Mouse (Mus musculus) lung, embryonic 15.5 days (tissue): ENCODE results near the gene Poldip2. TPM values are rescaled to one million over a fixed set of nuclear protein-coding genes. Genes with fewer than 3 reads are reported as not detected.

Source experiments
- ATAC-seq: fragments of 200-750 bp; cut with Nextera tagmentation; 2 replicates; pipeline ENCODE4 v1.8.0; 2017; ENCODE audit warnings: moderate number of reproducible peaks, borderline replicate concordance; ENCODE audit not compliant: low FRiP score, low TSS enrichment; ENCODE audit errors: extremely low read depth
- H3K27ac ChIP-seq: fragments of 300-500 bp; sonication (generic); 2 replicates; pipeline ENCODE4 v1.5.1; 2015; ENCODE audit warnings: moderate library complexity, mild to moderate bottlenecking, inconsistent platforms
- H3K27me3 ChIP-seq: fragments of 300-500 bp; sonication (generic); 2 replicates; pipeline ENCODE4 v1.6.1; 2015; ENCODE audit warnings: inconsistent platforms
- H3K36me3 ChIP-seq: fragments of 300-500 bp; sonication (generic); 2 replicates; pipeline ENCODE4 v1.6.1; 2015; ENCODE audit warnings: inconsistent platforms
- H3K4me1 ChIP-seq: fragments of 300-500 bp; sonication (generic); 2 replicates; pipeline ENCODE4 v1.6.1; 2015; ENCODE audit warnings: inconsistent platforms
- H3K4me2 ChIP-seq: fragments of 300-500 bp; sonication (generic); 2 replicates; pipeline ENCODE4 v1.6.1; 2015; ENCODE audit warnings: inconsistent platforms, mild to moderate bottlenecking, moderate library complexity
- H3K4me3 ChIP-seq: fragments of 300-500 bp; sonication (generic); 2 replicates; pipeline ENCODE4 v1.5.1; 2015; ENCODE audit warnings: mild to moderate bottlenecking, inconsistent platforms
- H3K9ac ChIP-seq: fragments of 300-500 bp; sonication (generic); 2 replicates; pipeline ENCODE4 v1.6.1; 2015; ENCODE audit warnings: inconsistent platforms
- H3K9me3 ChIP-seq: fragments of 300-500 bp; sonication (generic); 2 replicates; pipeline ENCODE4 v1.6.1; 2016; ENCODE audit warnings: inconsistent platforms
- WGBS: fragments of 180-500 bp; shearing (Covaris S2); methylation state at CpG from one replicate; pipeline ENCODE4 v1.1.7; 2015; 5-methylcytosine and 5-hydroxymethylcytosine counted together
- polyA plus RNA-seq: library from polyadenylated mRNA; unstranded; fragments of >200 nt; fragmentation: Nextera tagmentation; extraction: Ambion mirVana; gene quantifications from 2 replicates; pipeline ENCODE4 v1.2.1, GENCODE M21; 2015

Gene Poldip2
- polyA plus RNA-seq, 1 experiment from 2014 or later: 158 TPM

- Histone ChIP-seq H3K4me2 (no peak overlapping the region), H3K9me3 (no peaks in the 10 kb centered on the region), H3K36me3 (peaks cover 38% of the 10 kb centered on the region), H3K4me1 (no peaks in the 10 kb centered on the region), H3K9ac (no peak overlapping the region), H3K4me3 (no peak overlapping the region), H3K27ac (no peak overlapping the region), H3K27me3 (peaks cover 20% of the 10 kb centered on the region; the same call in 1 of the 2 replicates)
- ATAC-seq: no peak
- 79% methylated on average over 3 of the region's 3 CpGs for WGBS
These were observed 6.6 kb upstream of the Poldip2 start for GRCm38 (mm10) chr11:78505430-78505829.

GRCm38 (mm10) chr11:78509148-78509547, 2.8 kb upstream of the Poldip2 start:
- no peak overlapping the region for H3K4me2 ChIP-seq
- peaks cover 17% of the 10 kb centered on the region for H3K4me1 ChIP-seq
- no peak overlapping the region for H3K27ac ChIP-seq
- H3K4me3 ChIP-seq: no peak overlapping the region
- no peaks in the 10 kb centered on the region for H3K27me3 ChIP-seq
- H3K9me3 ChIP-seq: no peaks in the 10 kb centered on the region
- peaks cover 39% of the 10 kb centered on the region for H3K36me3 ChIP-seq
- WGBS: 81% methylated on average over 5 of the region's 5 CpGs
- no peak overlapping the region for H3K9ac ChIP-seq
- ATAC-seq: no peak

GRCm38 (mm10) chr11:78513106-78513790, 1.3 kb downstream of the Poldip2 start:
- H3K4me3 ChIP-seq: peak overlapping the region; percentile 61
- peaks cover 17% of the 10 kb centered on the region for H3K4me1 ChIP-seq
- 62% methylated on average over 3 of the region's 3 CpGs for WGBS
- H3K9me3 ChIP-seq: no peaks in the 10 kb centered on the region
- H3K36me3 ChIP-seq: peaks cover 56% of the 10 kb centered on the region
- H3K27ac ChIP-seq: no peak overlapping the region
- peak overlapping the region; percentile 83 for H3K4me2 ChIP-seq
- no peak for ATAC-seq
- no peaks in the 10 kb centered on the region for H3K27me3 ChIP-seq
- H3K9ac ChIP-seq: peak overlapping the region; percentile 85; the same call in 1 of the 2 replicates

- Histone ChIP-seq H3K9me3 (no peaks in the 10 kb centered on the region), H3K27ac (no peak overlapping the region), H3K4me1 (peaks cover 17% of the 10 kb centered on the region), H3K4me3 (no peak overlapping the region), H3K9ac (no peak overlapping the region), H3K4me2 (no peak overlapping the region), H3K27me3 (no peaks in the 10 kb centered on the region), H3K36me3 (peaks cover 61% of the 10 kb centered on the region)
- ATAC-seq: no peak
- WGBS: 67% methylated on average over 2 of the region's 2 CpGs
These were observed 3.7 kb downstream of the Poldip2 start for GRCm38 (mm10) chr11:78515549-78516325.

GRCm38 (mm10) chr11:78518931-78519330, 6.9 kb downstream of the Poldip2 start:
- H3K27ac ChIP-seq: no peak overlapping the region
- no peak overlapping the region for H3K4me3 ChIP-seq
- 85% methylated on average over 10 of the region's 10 CpGs for WGBS
- ATAC-seq: no peak
- H3K27me3 ChIP-seq: no peaks in the 10 kb centered on the region
- H3K36me3 ChIP-seq: peaks cover 93% of the 10 kb centered on the region
- H3K9ac ChIP-seq: no peak overlapping the region
- H3K9me3 ChIP-seq: no peaks in the 10 kb centered on the region
- peaks cover under 1% of the 10 kb centered on the region; the same call in 1 of the 2 replicates for H3K4me1 ChIP-seq
- no peak overlapping the region for H3K4me2 ChIP-seq

- no peaks in the 10 kb centered on the region for H3K9me3 ChIP-seq
- no peak overlapping the region for H3K4me3 ChIP-seq
- no peaks in the 10 kb centered on the region for H3K4me1 ChIP-seq
- H3K27me3 ChIP-seq: no peaks in the 10 kb centered on the region
- H3K27ac ChIP-seq: no peak overlapping the region
- no peak overlapping the region for H3K4me2 ChIP-seq
- no peak for ATAC-seq
- no peak overlapping the region for H3K9ac ChIP-seq
- 74% methylated on average over 3 of the region's 3 CpGs for WGBS
- peaks cover 94% of the 10 kb centered on the region for H3K36me3 ChIP-seq
These were observed 9.9 kb downstream of the Poldip2 start for GRCm38 (mm10) chr11:78521880-78522279.

GRCm38 (mm10) chr11:78522481-78522997, 10.5 kb downstream of the Poldip2 start:
- no peak for ATAC-seq
- Histone ChIP-seq H3K36me3 (peaks cover 98% of the 10 kb centered on the region), H3K27me3 (no peaks in the 10 kb centered on the region), H3K27ac (no peak overlapping the region), H3K4me1 (no peaks in the 10 kb centered on the region), H3K4me2 (no peak overlapping the region), H3K9ac (no peak overlapping the region), H3K4me3 (no peak overlapping the region), H3K9me3 (no peaks in the 10 kb centered on the region)
- 100% methylated on average over 1 of the region's 1 CpGs for WGBS

GRCm38 (mm10) chr11:78523241-78523955, 11.4 kb downstream of the Poldip2 start:
- no peak overlapping the region for H3K27ac ChIP-seq
- no peaks in the 10 kb centered on the region for H3K9me3 ChIP-seq
- no peaks in the 10 kb centered on the region for H3K4me1 ChIP-seq
- no peak overlapping the region for H3K4me2 ChIP-seq
- peaks cover 98% of the 10 kb centered on the region for H3K36me3 ChIP-seq
- H3K27me3 ChIP-seq: no peaks in the 10 kb centered on the region
- ATAC-seq: no peak
- 69% methylated on average over 9 of the region's 9 CpGs for WGBS
- no peak overlapping the region for H3K9ac ChIP-seq
- no peak overlapping the region for H3K4me3 ChIP-seq

- Histone ChIP-seq H3K4me1 (no peaks in the 10 kb centered on the region), H3K4me2 (no peak overlapping the region), H3K27ac (0 out of 2 replicates have a peak overlapping the region, but pooled peaks have one; percentile 2), H3K27me3 (no peaks in the 10 kb centered on the region), H3K4me3 (no peak overlapping the region), H3K9me3 (no peaks in the 10 kb centered on the region), H3K9ac (no peak overlapping the region), H3K36me3 (peaks cover 96% of the 10 kb centered on the region)
- 63% methylated on average over 2 of the region's 2 CpGs for WGBS
- no peak for ATAC-seq
These were observed 12.8 kb downstream of the Poldip2 start for GRCm38 (mm10) chr11:78524838-78525237.

GRCm38 (mm10) chr11:78528714-78529113, 16.7 kb downstream of the Poldip2 start:
- Histone ChIP-seq H3K36me3 (peaks cover 67% of the 10 kb centered on the region), H3K4me2 (no peak overlapping the region), H3K27me3 (no peaks in the 10 kb centered on the region), H3K9me3 (no peaks in the 10 kb centered on the region), H3K4me3 (no peak overlapping the region), H3K9ac (no peak overlapping the region), H3K4me1 (0 out of 2 replicates have a peak, but pooled peaks cover 3% of the 10 kb centered on the region), H3K27ac (no peak overlapping the region)
- no peak for ATAC-seq
- WGBS: 87% methylated on average over 9 of the region's 9 CpGs

- no peak overlapping the region for H3K4me3 ChIP-seq
- no peaks in the 10 kb centered on the region for H3K9me3 ChIP-seq
- no peak overlapping the region for H3K4me2 ChIP-seq
- WGBS: 86% methylated on average over 12 of the region's 12 CpGs
- H3K9ac ChIP-seq: no peak overlapping the region
- peaks cover 54% of the 10 kb centered on the region for H3K36me3 ChIP-seq
- no peaks in the 10 kb centered on the region for H3K27me3 ChIP-seq
- no peak overlapping the region; the same call in 1 of the 2 replicates for H3K27ac ChIP-seq
- no peak for ATAC-seq
- peaks cover 12% of the 10 kb centered on the region for H3K4me1 ChIP-seq
These were observed 18.0 kb downstream of the Poldip2 start for GRCm38 (mm10) chr11:78530001-78530400.
